Mouse (Mus musculus) midbrain, embryonic 14.5 days (tissue): ENCODE measurements around the gene Bcl6b. TPM values are rescaled to one million over a fixed set of nuclear protein-coding genes. Genes with fewer than 3 reads are reported as not detected.

Experiments used
- ATAC-seq: fragments of 200-750 bp; cut with Nextera tagmentation; 2 replicates; pipeline ENCODE4 v1.8.0; 2017; ENCODE audit warnings: moderate number of reproducible peaks, moderate library complexity; ENCODE audit not compliant: low FRiP score, low TSS enrichment
- DNase-seq: peaks from one replicate; pipeline ENCODE4 v3.0.0-alpha.2; 2015
- H3K27ac ChIP-seq: fragments of 300-500 bp; sonication (generic); replicated peaks from 2 replicates; pipeline ENCODE4 v1.5.1; 2014; ENCODE audit warnings: mild to moderate bottlenecking, low read depth, low read length, moderate library complexity
- H3K27me3 ChIP-seq: fragments of 300-500 bp; sonication (generic); 2 replicates; pipeline ENCODE4 v1.6.1; 2014; ENCODE audit warnings: low read length, control low read depth, mixed read lengths; ENCODE audit not compliant: control insufficient read depth, insufficient read depth
- H3K36me3 ChIP-seq: fragments of 300-500 bp; sonication (generic); 2 replicates; pipeline ENCODE4 v1.6.1; 2014; ENCODE audit warnings: low read length, control low read depth; ENCODE audit not compliant: control insufficient read depth, insufficient read depth
- H3K4me1 ChIP-seq: fragments of 300-500 bp; sonication (generic); 2 replicates; pipeline ENCODE4 v1.6.1; 2014; ENCODE audit warnings: mild to moderate bottlenecking, antibody characterized with exemption, low read length, control low read depth; ENCODE audit not compliant: control insufficient read depth, insufficient read depth
- H3K4me2 ChIP-seq: fragments of 300-500 bp; sonication (generic); 2 replicates; pipeline ENCODE4 v1.6.1; 2014; ENCODE audit warnings: mild to moderate bottlenecking, low read length, moderate library complexity
- H3K4me3 ChIP-seq: fragments of 300-500 bp; sonication (generic); replicated peaks from 2 replicates; pipeline ENCODE4 v1.5.1; 2014; ENCODE audit warnings: low read depth, low read length
- H3K9ac ChIP-seq: fragments of 300-500 bp; sonication (generic); replicated peaks from 2 replicates; pipeline ENCODE4 v1.6.1; 2014; ENCODE audit warnings: mild to moderate bottlenecking, low read length, moderate library complexity
- H3K9me3 ChIP-seq: fragments of 300-500 bp; sonication (generic); 2 replicates; pipeline ENCODE4 v1.6.1; 2016; ENCODE audit warnings: low read length, control low read depth, mixed read lengths; ENCODE audit not compliant: control insufficient read depth
- WGBS: fragments of 180-500 bp; shearing (Covaris S2); extraction: QIAGEN DNeasy Blood & Tissue Kit; methylation state at CpG from one replicate; pipeline ENCODE4 v1.1.7; 2014; 5-methylcytosine and 5-hydroxymethylcytosine counted together
- polyA plus RNA-seq: library from polyadenylated mRNA; unstranded; fragments of >200 nt; fragmentation: Nextera tagmentation; extraction: Ambion mirVana; gene quantifications from 2 replicates; pipeline ENCODE4 v1.2.1, GENCODE M21; 2014

The Bcl6b gene
- polyA plus RNA-seq: 2.5 and 4.4 TPM in 2 replicates

DNA sequence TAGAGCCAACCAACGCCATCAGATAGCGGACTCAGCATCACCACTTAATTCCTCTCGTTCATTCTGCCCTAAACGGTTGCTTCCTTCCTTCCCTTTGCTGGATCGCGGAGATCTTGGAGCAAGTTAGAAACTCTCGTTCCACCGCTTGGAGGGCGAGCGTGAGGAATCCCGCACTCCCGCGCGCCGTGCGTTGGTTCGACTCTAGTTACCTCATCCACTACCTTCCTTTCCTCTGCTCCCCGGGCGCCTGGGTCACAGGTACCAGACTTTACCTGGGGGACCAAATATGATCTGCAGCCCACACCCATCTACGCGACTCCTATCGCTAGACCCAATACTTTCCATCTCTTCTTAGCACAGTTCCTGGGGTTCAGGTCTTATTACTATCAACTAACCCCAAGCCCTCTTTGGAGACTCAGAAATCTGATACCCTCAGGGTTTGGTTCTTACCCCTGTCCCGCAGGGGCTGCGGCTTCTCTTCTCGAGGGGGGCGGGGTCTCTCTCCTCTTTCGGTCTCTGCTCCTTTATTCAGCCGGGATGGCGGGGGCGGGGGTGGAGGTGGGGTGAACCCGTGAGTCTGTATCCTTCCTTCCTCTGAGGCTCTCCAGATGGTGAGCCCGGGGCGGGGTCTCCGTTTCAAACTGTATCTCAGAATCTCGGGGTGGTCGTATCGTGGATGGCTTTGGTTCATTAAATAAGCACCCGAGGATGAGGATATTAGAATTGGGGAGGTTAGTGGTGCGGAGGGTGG lies at the start of gene Bcl6b:
Bcl6b (minus strand) TSS at position 539 of the 751 bp plus-strand sequence.
- DNase-seq: peak; percentile 38
- Histone ChIP-seq H3K4me1 (peaks cover 10% of the 10 kb centered on the region; the same call in 1 of the 2 replicates), H3K36me3 (peaks cover under 1% of the 10 kb centered on the region), H3K27ac (no peak within 1 kb of the TSS), H3K27me3 (peaks cover 56% of the 10 kb centered on the region), H3K9me3 (no peaks in the 10 kb centered on the region), H3K9ac (no peak within 1 kb of the TSS; the same call in 1 of the 2 replicates), H3K4me3 (peak within 1 kb of the TSS; percentile 24), H3K4me2 (peak within 1 kb of the TSS; percentile 49)
- WGBS: 2% methylated on average over 39 of the region's 39 CpGs
- ATAC-seq: no peak

- Histone ChIP-seq H3K27ac (no peak overlapping the region), H3K9me3 (no peaks in the 10 kb centered on the region), H3K36me3 (no peaks in the 10 kb centered on the region), H3K4me3 (no peak overlapping the region), H3K9ac (no peak overlapping the region), H3K27me3 (no peaks in the 10 kb centered on the region), H3K4me2 (no peak overlapping the region), H3K4me1 (no peaks in the 10 kb centered on the region)
- ATAC-seq (no peak), DNase-seq (no peak)
- WGBS: 88% methylated on average over 3 of the region's 3 CpGs
Observed at GRCm38 (mm10) chr11:70278961-70279360, 49.4 kb upstream of the Bcl6b start.

- no peak overlapping the region for H3K9ac ChIP-seq
Observed at GRCm38 (mm10) chr11:70271641-70272040, 42.0 kb upstream of the Bcl6b start.

DNA sequence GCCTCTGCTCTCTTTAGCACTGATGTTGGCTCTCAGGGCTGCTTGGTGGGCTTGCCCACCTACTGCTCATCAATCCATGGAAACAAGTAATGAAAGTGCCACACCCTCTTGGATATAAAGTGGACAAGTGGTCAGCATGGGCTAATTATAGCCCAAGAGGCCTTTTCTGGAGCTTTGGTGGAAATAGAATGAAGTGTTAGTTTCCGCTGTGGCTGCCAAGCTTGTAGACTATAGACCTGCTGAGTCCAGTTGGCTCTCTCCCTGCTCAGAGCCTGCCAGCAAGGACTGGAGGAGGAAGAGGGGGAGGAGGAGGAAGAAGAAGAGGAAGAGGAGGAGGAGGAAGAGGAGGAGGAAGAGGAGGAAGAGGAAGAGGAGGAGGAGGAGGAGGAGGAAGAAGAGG lies 36.8 kb upstream of the Bcl6b start:
- Histone ChIP-seq H3K27ac (no peak overlapping the region), H3K4me1 (no peaks in the 10 kb centered on the region), H3K9me3 (no peaks in the 10 kb centered on the region), H3K4me2 (no peak overlapping the region), H3K9ac (no peak overlapping the region), H3K27me3 (no peaks in the 10 kb centered on the region), H3K36me3 (no peaks in the 10 kb centered on the region), H3K4me3 (no peak overlapping the region)
- WGBS: 100% methylated on average over 1 of the region's 1 CpGs
- DNase-seq (no peak), ATAC-seq (no peak)

More at GRCm38 (mm10) chr11:70271641-70272040, 42.0 kb upstream of the Bcl6b start:
- no peak overlapping the region for H3K4me3 ChIP-seq
- no peak overlapping the region for H3K4me2 ChIP-seq
- WGBS: 87% methylated on average over 7 of the region's 7 CpGs
- no peak for ATAC-seq
- H3K27ac ChIP-seq: no peak overlapping the region
- no peaks in the 10 kb centered on the region for H3K4me1 ChIP-seq
- no peaks in the 10 kb centered on the region for H3K36me3 ChIP-seq
- H3K27me3 ChIP-seq: no peaks in the 10 kb centered on the region
- DNase-seq: no peak
- no peaks in the 10 kb centered on the region for H3K9me3 ChIP-seq

DNA sequence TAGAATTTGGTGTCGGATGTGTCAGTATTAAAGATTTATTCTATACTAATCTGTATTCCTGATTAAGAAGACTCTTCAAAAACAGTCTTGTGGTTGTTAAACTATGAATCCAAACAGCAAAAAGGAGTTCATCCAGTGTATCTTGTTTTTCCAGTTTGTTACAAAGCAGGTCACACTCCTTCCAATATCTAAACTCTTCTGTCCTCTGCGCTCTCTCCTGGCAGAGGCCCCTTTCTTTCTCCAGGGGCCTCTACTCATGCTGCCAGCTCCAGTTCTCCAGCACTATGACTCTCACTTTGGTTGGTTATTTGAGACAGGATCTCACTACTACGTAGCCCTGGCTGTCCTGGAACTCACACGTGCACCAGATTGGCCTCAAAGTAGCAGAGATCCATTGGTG lies 36.2 kb upstream of the Bcl6b start:
- DNase-seq (no peak), ATAC-seq (no peak)
- H3K27me3 ChIP-seq: no peaks in the 10 kb centered on the region
- no peaks in the 10 kb centered on the region for H3K36me3 ChIP-seq
- H3K4me1 ChIP-seq: no peaks in the 10 kb centered on the region
- H3K9ac ChIP-seq: no peak overlapping the region
- no peaks in the 10 kb centered on the region for H3K9me3 ChIP-seq
- H3K4me2 ChIP-seq: no peak overlapping the region
- WGBS: 79% methylated on average over 4 of the region's 4 CpGs
- no peak overlapping the region for H3K4me3 ChIP-seq
- no peak overlapping the region for H3K27ac ChIP-seq

DNA sequence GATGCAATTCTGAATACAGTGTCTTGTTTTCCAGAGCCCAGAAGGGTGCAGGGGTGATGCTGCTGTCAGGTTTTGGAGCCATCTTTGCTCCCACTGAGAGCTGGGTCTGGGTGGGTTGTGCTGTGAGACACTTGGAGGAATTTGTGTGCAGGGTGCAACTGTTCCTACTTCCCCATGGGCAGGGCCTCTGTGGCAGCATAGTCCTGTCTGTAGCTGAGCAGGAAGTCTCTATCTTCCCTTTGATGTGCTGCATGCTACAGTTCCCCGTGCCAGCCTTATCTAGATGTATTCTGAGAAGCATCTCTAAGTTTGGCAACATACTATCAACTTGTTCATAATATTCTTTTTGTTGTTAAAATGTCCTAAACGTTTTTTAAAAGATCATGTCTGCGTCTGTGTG lies 35.7 kb upstream of the Bcl6b start:
- DNase-seq (no peak), ATAC-seq (no peak)
- no peak overlapping the region for H3K4me2 ChIP-seq
- H3K9me3 ChIP-seq: no peaks in the 10 kb centered on the region
- no peaks in the 10 kb centered on the region for H3K27me3 ChIP-seq
- no peak overlapping the region for H3K27ac ChIP-seq
- H3K4me1 ChIP-seq: no peaks in the 10 kb centered on the region
- H3K9ac ChIP-seq: no peak overlapping the region
- no peaks in the 10 kb centered on the region for H3K36me3 ChIP-seq
- no peak overlapping the region for H3K4me3 ChIP-seq
- WGBS: 62% methylated on average over 3 of the region's 3 CpGs

- 99% methylated on average over 4 of the region's 4 CpGs for WGBS
Observed at GRCm38 (mm10) chr11:70259035-70259434, 29.4 kb upstream of the Bcl6b start.

DNA sequence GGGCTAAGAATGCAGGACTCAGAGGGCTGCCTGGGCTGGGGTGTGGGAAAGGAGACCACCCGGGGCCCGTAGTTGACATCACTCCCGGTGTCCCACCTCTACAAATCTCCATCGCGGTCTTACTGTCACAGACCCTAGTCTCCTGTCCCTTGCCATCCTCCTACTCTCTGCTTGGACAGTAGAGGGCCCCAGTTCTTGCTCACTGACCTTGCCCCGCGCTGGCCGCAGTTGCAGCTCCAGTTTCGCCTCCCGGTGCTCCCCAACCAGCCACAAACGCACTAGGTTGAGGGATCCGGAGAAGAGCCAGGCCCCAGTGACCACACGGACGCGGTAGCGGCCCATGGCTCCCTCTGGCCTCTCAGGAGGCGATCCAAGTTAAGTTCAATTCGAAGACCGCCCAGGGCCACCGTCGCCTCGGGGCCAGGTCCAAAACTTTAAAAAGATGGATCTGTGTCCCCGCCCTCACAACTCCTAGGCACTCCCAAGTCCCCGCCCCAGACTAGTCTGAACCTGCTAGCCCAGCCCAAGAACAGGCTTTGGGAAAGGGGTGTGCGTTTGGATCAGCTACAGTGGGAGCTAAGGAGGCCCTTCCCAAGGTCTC lies 25.4 kb upstream of the Bcl6b start, which contains the start of gene Alox12:
Alox12 (minus strand) TSS at position 423 of the 601 bp plus-strand sequence.
- Histone ChIP-seq H3K9ac (no peak within 1 kb of the TSS), H3K36me3 (no peaks in the 10 kb centered on the region), H3K4me3 (no peak within 1 kb of the TSS), H3K4me1 (no peaks in the 10 kb centered on the region), H3K4me2 (peak within 1 kb of the TSS; percentile 37), H3K27ac (no peak within 1 kb of the TSS), H3K27me3 (peaks cover 40% of the 10 kb centered on the region), H3K9me3 (no peaks in the 10 kb centered on the region)
- WGBS: under 1% methylated on average over 25 of the region's 25 CpGs
- ATAC-seq: no peak
- DNase-seq: peak; percentile 19

More at GRCm38 (mm10) chr11:70259035-70259434, 29.4 kb upstream of the Bcl6b start:
- Histone ChIP-seq H3K36me3 (no peaks in the 10 kb centered on the region), H3K9ac (no peak overlapping the region), H3K4me2 (no peak overlapping the region), H3K27me3 (peaks cover 20% of the 10 kb centered on the region; the same call in 1 of the 2 replicates), H3K27ac (no peak overlapping the region), H3K9me3 (no peaks in the 10 kb centered on the region), H3K4me3 (no peak overlapping the region), H3K4me1 (no peaks in the 10 kb centered on the region)
- ATAC-seq (no peak), DNase-seq (no peak)
